Mouse (Mus musculus): ENCODE data around the gene Nell2. TPM values are rescaled to one million over a fixed set of nuclear protein-coding genes. Genes with fewer than 3 reads are reported as not detected.

Gene Nell2
- polyA plus RNA-seq, 2 experiments = 16.2 to 17.5 TPM

GRCm38 (mm10) chr15:95422226-95422950 lies 106.0 kb downstream of the Nell2 start:
- H3K27me3 ChIP-seq (ENCODE audit: control insufficient read depth, insufficient read depth, low read length) = no peaks in the 10 kb centered on the region
- ATAC-seq (ENCODE audit: low FRiP score, low read depth) (no peak), DNase-seq (ENCODE audit: low spot score) (no peak)
- no peaks in the 10 kb centered on the region for H3K9me3 ChIP-seq (ENCODE audit: control insufficient read depth, low read length)
- no peaks in the 10 kb centered on the region for H3K36me3 ChIP-seq (ENCODE audit: control insufficient read depth, insufficient read depth, low read length)
- H3K27ac ChIP-seq (replicated peaks; ENCODE audit: low read depth, low read length) = no peak overlapping the region
- H3K4me1 ChIP-seq (ENCODE audit: control insufficient read depth, insufficient read depth, low read length) = no peaks in the 10 kb centered on the region
- 85% methylated on average over 15 of the region's 15 CpGs for WGBS
- H3K9ac ChIP-seq (ENCODE audit: low read depth, low read length, severe bottlenecking) = no peak overlapping the region
- no peak overlapping the region for H3K4me3 ChIP-seq (replicated peaks; ENCODE audit: low read length)
- no peak overlapping the region for H3K4me2 ChIP-seq (replicated peaks; ENCODE audit: low read depth, low read length, severe bottlenecking)
- TF ChIP-seq POLR2A (IDR thresholded peaks at IDR 0.05; ENCODE audit: borderline replicate concordance, extremely low read depth, insufficient read depth, insufficient read length) = no peak

DNA sequence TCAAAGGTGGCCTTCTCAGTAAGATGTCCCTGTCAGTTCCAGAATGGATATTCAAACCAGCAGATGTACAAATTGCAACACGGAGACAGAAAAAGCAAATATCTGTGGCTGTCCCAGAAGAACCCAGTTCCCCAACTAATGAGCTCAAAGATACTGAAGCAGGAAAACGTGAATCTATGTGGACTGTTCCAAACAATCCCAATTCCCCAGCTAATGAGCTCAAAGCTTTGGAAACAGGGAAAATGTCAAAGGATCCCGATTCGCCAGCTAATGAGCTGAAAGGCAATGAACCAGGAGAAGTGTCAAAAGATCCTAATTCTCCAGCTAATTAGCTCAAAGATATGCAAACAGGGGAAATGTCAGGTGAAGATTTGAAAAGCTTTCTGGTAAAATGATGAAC lies 109.7 kb downstream of the Nell2 start:
- no peaks in the 10 kb centered on the region for H3K9me3 ChIP-seq (ENCODE audit: control insufficient read depth, low read length)
- 79% methylated on average over 4 of the region's 4 CpGs for WGBS
- no peak overlapping the region for H3K4me2 ChIP-seq (replicated peaks; ENCODE audit: low read depth, low read length, severe bottlenecking)
- H3K36me3 ChIP-seq (ENCODE audit: control insufficient read depth, insufficient read depth, low read length) = no peaks in the 10 kb centered on the region
- DNase-seq (ENCODE audit: low spot score) = no peak
- no peak overlapping the region for H3K9ac ChIP-seq (ENCODE audit: low read depth, low read length, severe bottlenecking)
- H3K4me3 ChIP-seq (replicated peaks; ENCODE audit: low read length) = no peak overlapping the region
- no peak for TF ChIP-seq POLR2A (IDR thresholded peaks at IDR 0.05; ENCODE audit: borderline replicate concordance, extremely low read depth, insufficient read depth, insufficient read length)
- H3K27ac ChIP-seq (replicated peaks; ENCODE audit: low read depth, low read length) = no peak overlapping the region
- no peak for ATAC-seq (ENCODE audit: low FRiP score, low read depth)
- H3K27me3 ChIP-seq (ENCODE audit: control insufficient read depth, insufficient read depth, low read length) = no peaks in the 10 kb centered on the region
- H3K4me1 ChIP-seq (ENCODE audit: control insufficient read depth, insufficient read depth, low read length) = no peaks in the 10 kb centered on the region

DNA sequence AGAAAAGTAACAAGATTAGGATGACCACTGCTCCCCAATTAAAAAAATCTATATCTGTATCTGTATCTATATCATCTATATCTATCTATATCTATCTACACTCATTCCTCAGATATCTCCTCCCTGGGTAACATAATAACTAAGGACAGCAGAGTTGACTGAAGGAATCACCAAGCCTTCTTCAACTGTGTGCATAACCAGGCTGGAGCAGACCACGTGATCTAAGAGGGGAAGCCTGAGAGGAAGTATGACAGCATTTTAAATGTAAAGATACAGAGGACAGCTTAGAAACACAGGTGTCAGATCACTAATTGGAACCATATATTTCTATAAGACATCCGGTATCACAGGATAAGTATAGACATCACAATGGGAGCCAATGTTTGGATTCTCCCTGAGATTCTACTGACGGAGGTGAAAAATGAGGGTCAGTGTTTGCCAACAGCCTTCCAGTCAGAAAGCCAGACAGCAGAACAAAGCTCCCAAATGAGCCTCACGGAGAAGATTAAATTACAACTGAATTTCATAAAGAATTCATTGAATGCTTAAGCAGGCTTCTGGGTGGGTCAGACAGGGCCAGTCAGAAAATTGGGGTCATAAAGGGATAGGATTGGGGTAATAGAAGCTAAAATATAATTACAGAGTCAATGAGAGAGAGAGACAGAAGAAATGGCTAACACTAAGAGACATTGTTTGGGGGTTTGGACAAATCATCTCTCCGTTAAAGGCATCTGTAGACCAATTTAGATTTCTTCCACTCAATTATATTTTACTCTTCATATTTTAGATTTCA lies 116.2 kb downstream of the Nell2 start:
- Histone ChIP-seq H3K27me3 (ENCODE audit: control insufficient read depth, insufficient read depth, low read length) (no peaks in the 10 kb centered on the region), H3K27ac (replicated peaks; ENCODE audit: low read depth, low read length) (no peak overlapping the region), H3K4me3 (replicated peaks; ENCODE audit: low read length) (no peak overlapping the region), H3K9ac (ENCODE audit: low read depth, low read length, severe bottlenecking) (no peak overlapping the region), H3K36me3 (ENCODE audit: control insufficient read depth, insufficient read depth, low read length) (no peaks in the 10 kb centered on the region), H3K4me1 (ENCODE audit: control insufficient read depth, insufficient read depth, low read length) (no peaks in the 10 kb centered on the region), H3K9me3 (ENCODE audit: control insufficient read depth, low read length) (no peaks in the 10 kb centered on the region), H3K4me2 (replicated peaks; ENCODE audit: low read depth, low read length, severe bottlenecking) (no peak overlapping the region)
- DNase-seq (ENCODE audit: low spot score) (no peak), ATAC-seq (ENCODE audit: low FRiP score, low read depth) (no peak)
- no peak for TF ChIP-seq POLR2A (IDR thresholded peaks at IDR 0.05; ENCODE audit: borderline replicate concordance, extremely low read depth, insufficient read depth, insufficient read length)
- 65% methylated on average over 5 of the region's 5 CpGs for WGBS

- no peak for ATAC-seq (ENCODE audit: low FRiP score, low read depth)
Observed at GRCm38 (mm10) chr15:95410213-95410843, 118.0 kb downstream of the Nell2 start.

DNA sequence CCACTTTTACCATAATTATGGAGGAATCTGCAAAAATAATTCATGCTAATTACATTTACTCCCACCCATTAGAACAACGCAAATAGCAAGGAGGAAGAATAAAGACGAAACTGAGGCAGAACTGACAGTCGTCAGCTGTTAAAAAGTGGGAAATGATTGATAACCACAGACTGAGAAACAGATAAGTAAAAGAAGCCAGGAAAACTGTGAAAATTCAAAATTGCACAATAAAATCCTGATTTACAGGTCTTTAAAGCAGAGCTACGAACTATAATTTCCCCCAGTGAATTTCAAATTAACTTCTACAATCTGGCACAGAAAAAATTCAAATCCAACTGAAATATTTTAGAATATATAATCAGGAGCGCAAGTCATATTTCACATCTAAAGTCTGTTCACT lies 138.0 kb downstream of the Nell2 start:
- Histone ChIP-seq H3K4me2 (replicated peaks; ENCODE audit: low read depth, low read length, severe bottlenecking) (no peak overlapping the region), H3K36me3 (ENCODE audit: control insufficient read depth, insufficient read depth, low read length) (no peaks in the 10 kb centered on the region), H3K4me1 (ENCODE audit: control insufficient read depth, insufficient read depth, low read length) (no peaks in the 10 kb centered on the region), H3K9me3 (ENCODE audit: control insufficient read depth, low read length) (no peaks in the 10 kb centered on the region), H3K4me3 (replicated peaks; ENCODE audit: low read length) (no peak overlapping the region), H3K27me3 (ENCODE audit: control insufficient read depth, insufficient read depth, low read length) (no peaks in the 10 kb centered on the region), H3K27ac (replicated peaks; ENCODE audit: low read depth, low read length) (no peak overlapping the region), H3K9ac (ENCODE audit: low read depth, low read length, severe bottlenecking) (no peak overlapping the region)
- ATAC-seq (ENCODE audit: low FRiP score, low read depth) (no peak), DNase-seq (ENCODE audit: low spot score) (no peak)
- TF ChIP-seq POLR2A (IDR thresholded peaks at IDR 0.05; ENCODE audit: borderline replicate concordance, extremely low read depth, insufficient read depth, insufficient read length) = no peak
- 78% methylated on average over 5 of the region's 5 CpGs for whole genome bisulfite sequencing

More at GRCm38 (mm10) chr15:95410213-95410843, 118.0 kb downstream of the Nell2 start:
- H3K9me3 ChIP-seq (ENCODE audit: control insufficient read depth, low read length) = no peaks in the 10 kb centered on the region
- no peak for DNase-seq (ENCODE audit: low spot score)
- H3K4me3 ChIP-seq (replicated peaks; ENCODE audit: low read length) = no peak overlapping the region
- no peak overlapping the region for H3K9ac ChIP-seq (ENCODE audit: low read depth, low read length, severe bottlenecking)
- H3K27ac ChIP-seq (replicated peaks; ENCODE audit: low read depth, low read length) = no peak overlapping the region
- no peaks in the 10 kb centered on the region for H3K36me3 ChIP-seq (ENCODE audit: control insufficient read depth, insufficient read depth, low read length)
- WGBS = 78% methylated on average over 11 of the region's 11 CpGs
- no peak overlapping the region for H3K4me2 ChIP-seq (replicated peaks; ENCODE audit: low read depth, low read length, severe bottlenecking)
- no peaks in the 10 kb centered on the region for H3K4me1 ChIP-seq (ENCODE audit: control insufficient read depth, insufficient read depth, low read length)
- no peaks in the 10 kb centered on the region for H3K27me3 ChIP-seq (ENCODE audit: control insufficient read depth, insufficient read depth, low read length)
- no peak for TF ChIP-seq POLR2A (IDR thresholded peaks at IDR 0.05; ENCODE audit: borderline replicate concordance, extremely low read depth, insufficient read depth, insufficient read length)
